Mouse (Mus musculus) MEL (cell line): ENCODE data around the gene Rex1bd. TPM values are rescaled to one million over a fixed set of nuclear protein-coding genes. Genes with fewer than 3 reads are reported as not detected.

Experiments used
- DNase-seq: peaks from one replicate; pipeline ENCODE4 v3.0.0; 2011; ENCODE audit warnings: low read depth, low spot score
- H3K27ac ChIP-seq: 2 replicates; pipeline ENCODE4 v1.5.1; 2012; ENCODE audit warnings: low read depth, mild to moderate bottlenecking, control low read depth, low read length, moderate library complexity; ENCODE audit not compliant: control insufficient read depth
- H3K27me3 ChIP-seq, 2 experiments: fragments of 150-350 bp in 1 of 2; sonication (generic) in 1 of 2; 2 replicates each; pipeline ENCODE4 v1.6.1; 2012; ENCODE audit warnings: low read length in 2 of 2, mild to moderate bottlenecking in 2 of 2, improper control_type of control experiment in 1 of 2, moderate library complexity in 1 of 2; ENCODE audit not compliant: insufficient read depth in 2 of 2, control insufficient read depth in 1 of 2
- H3K36me3 ChIP-seq, 2 experiments: 2 replicates each; pipeline ENCODE4 v1.6.1; 2012 to 2014; ENCODE audit warnings: low read length in 2 of 2, improper control_type of control experiment in 1 of 2, inconsistent platforms in 1 of 2, mild to moderate bottlenecking in 1 of 2; ENCODE audit not compliant: insufficient read depth in 2 of 2, control insufficient read depth in 1 of 2
- H3K4me1 ChIP-seq, 2 experiments: fragments of 150-350 bp in 1 of 2; sonication (generic) in 1 of 2; 2 replicates each; pipeline ENCODE4 v1.6.1; 2012; ENCODE audit warnings: low read length in 2 of 2, improper control_type of control experiment in 1 of 2, mild to moderate bottlenecking in 1 of 2; ENCODE audit not compliant: insufficient read depth in 2 of 2, control insufficient read depth in 1 of 2
- H3K4me3 ChIP-seq, 2 experiments: fragments of 150-350 bp in 1 of 2; sonication (generic) in 1 of 2; 2 replicates each; pipeline ENCODE4 v1.5.1; 2012; ENCODE audit warnings: low read depth in 2 of 2, low read length in 2 of 2, mild to moderate bottlenecking in 2 of 2, moderate library complexity in 2 of 2, control low read depth in 1 of 2, improper control_type of control experiment in 1 of 2; ENCODE audit not compliant: control insufficient read depth in 1 of 2, insufficient read depth in 1 of 2
- H3K79me2 ChIP-seq: 2 replicates; pipeline ENCODE4 v1.6.1; 2012; ENCODE audit warnings: mild to moderate bottlenecking, low read length, moderate library complexity; ENCODE audit not compliant: control insufficient read depth, poor library complexity, insufficient read depth
- H3K9ac ChIP-seq: 2 replicates; pipeline ENCODE4 v1.6.1; 2012; ENCODE audit warnings: low read depth, mild to moderate bottlenecking, control low read depth, low read length, moderate library complexity; ENCODE audit not compliant: control insufficient read depth, poor library complexity, severe bottlenecking
- H3K9me3 ChIP-seq: fragments of 150-350 bp; sonication (generic); replicated peaks from 2 replicates; pipeline ENCODE4 v1.6.1; 2012; ENCODE audit warnings: mild to moderate bottlenecking, low read length, improper control_type of control experiment, moderate library complexity; ENCODE audit not compliant: insufficient read depth
- CTCF ChIP-seq, 3 experiments: IDR thresholded peaks in 2 of 3; conservative IDR thresholded peaks in 1 of 3; 2 replicates each; pipeline ENCODE4 v1.5.1; 2011 to 2012; ENCODE audit warnings: low read length in 3 of 3, low read depth in 2 of 3, mild to moderate bottlenecking in 2 of 3, improper control_type of control experiment in 1 of 3, inconsistent platforms in 1 of 3, mixed read lengths in 1 of 3, moderate library complexity in 1 of 3; ENCODE audit not compliant: control insufficient read depth in 1 of 3, insufficient read depth in 1 of 3, poor library complexity in 1 of 3, severe bottlenecking in 1 of 3
- EP300 ChIP-seq, 2 experiments: IDR thresholded peaks; 2 replicates each; pipeline ENCODE4 v1.6.1; 2011; ENCODE audit warnings: improper control_type of control experiment in 2 of 2, low read length in 2 of 2, low read depth in 1 of 2, mild to moderate bottlenecking in 1 of 2
- GABPA ChIP-seq: IDR thresholded peaks from 2 replicates; pipeline ENCODE4 v1.6.1; 2012; ENCODE audit warnings: low read depth, mild to moderate bottlenecking, inconsistent platforms, low read length, improper control_type of control experiment, moderate library complexity
- MXI1 ChIP-seq: IDR thresholded peaks from 2 replicates; pipeline ENCODE4 v1.6.1; 2011; ENCODE audit warnings: mild to moderate bottlenecking, low read depth, low read length, improper control_type of control experiment
- MYC ChIP-seq: IDR thresholded peaks from 2 replicates; pipeline ENCODE4 v1.6.1; 2011; ENCODE audit warnings: low read depth, mild to moderate bottlenecking, low read length, improper control_type of control experiment, moderate library complexity
- NELFE ChIP-seq: IDR thresholded peaks from 2 replicates; pipeline ENCODE4 v1.6.1; 2011; ENCODE audit warnings: low read depth, low read length, improper control_type of control experiment
- POLR2AphosphoS2 ChIP-seq: IDR thresholded peaks from 2 replicates; pipeline ENCODE4 v1.6.1; 2011; ENCODE audit warnings: low read length, improper control_type of control experiment
- SIN3A ChIP-seq: IDR thresholded peaks from 2 replicates; pipeline ENCODE4 v1.6.1; 2012; ENCODE audit warnings: low read length, improper control_type of control experiment, inconsistent platforms
- TBP ChIP-seq: IDR thresholded peaks from 2 replicates; pipeline ENCODE4 v1.8.0; 2011; ENCODE audit warnings: low read depth, low read length, improper control_type of control experiment
- USF1 ChIP-seq: IDR thresholded peaks from 2 replicates; pipeline ENCODE4 v1.6.1; 2014; ENCODE audit warnings: low read depth, mild to moderate bottlenecking, inconsistent platforms, low read length, improper control_type of control experiment, moderate library complexity
- ZNF384 ChIP-seq: IDR thresholded peaks from 2 replicates; pipeline ENCODE4 v1.6.1; 2012; ENCODE audit warnings: low read depth, mild to moderate bottlenecking, inconsistent platforms, low read length, improper control_type of control experiment
- polyA plus RNA-seq, 2 experiments: library from polyadenylated mRNA; stranded (reverse) in 1 of 2; unstranded in 1 of 2; fragments of >175 nt in 1 of 2; fragments of >200 nt in 1 of 2; gene quantifications; 2 replicates each; pipeline versions ENCODE4 v1.2.1 to v1.2.4; 2012; ENCODE audit warnings: low replicate concordance in 2 of 2, low read depth in 1 of 2; ENCODE audit not compliant: insufficient read length in 2 of 2, insufficient read depth in 1 of 2, missing spikeins in 1 of 2
- total RNA-seq: library from RNA; depleted of rRNA; stranded (reverse); fragments of 300-350 nt; gene quantifications from 2 replicates; pipeline ENCODE4 v1.2.3, GENCODE M21; 2012

Gene Rex1bd
- total and polyA plus RNA-seq, 3 experiments = 145 to 204 TPM; not detected in 1

- H3K27ac ChIP-seq = no peak overlapping the region
- H3K9me3 ChIP-seq = no peaks in the 10 kb centered on the region
- H3K4me1 ChIP-seq = peaks cover 0 to 1% of the 10 kb centered on the region in 2 experiments; a peak in 1 of 4 replicates
- 0 out of 2 replicates have a peak, but pooled peaks cover 1% of the 10 kb centered on the region for H3K79me2 ChIP-seq
- H3K4me3 ChIP-seq = no peak overlapping the region
- no peaks in the 10 kb centered on the region for H3K27me3 ChIP-seq
- no peaks in the 10 kb centered on the region; a peak in 1 of 4 replicates for H3K36me3 ChIP-seq
- TF ChIP-seq MXI1 = no peak
- no peak for TF ChIP-seq MYC
- no peak for TF ChIP-seq NELFE
- TF ChIP-seq ZNF384 = no peak
- no peak for TF ChIP-seq TBP
- TF ChIP-seq CTCF (IDR thresholded peaks at IDR 0.05 in 2 of 3, conservative IDR thresholded peaks at IDR 0.05 in 1 of 3; ENCODE audit: control insufficient read depth in 1 of 3, insufficient read depth in 1 of 3, low read depth in 2 of 3, low read length in 3 of 3, poor library complexity in 1 of 3, severe bottlenecking in 1 of 3) = no peak
- DNase-seq = no peak
- no peak overlapping the region for H3K9ac ChIP-seq
These were observed 42.4 kb downstream of the Rex1bd start for GRCm38 (mm10) chr8:70464162-70464561.

GRCm38 (mm10) chr8:70463306-70463705, 43.2 kb downstream of the Rex1bd start:
- no peaks in the 10 kb centered on the region for H3K27me3 ChIP-seq
- H3K4me3 ChIP-seq = no peak overlapping the region
- no peaks in the 10 kb centered on the region; a peak in 1 of 4 replicates for H3K36me3 ChIP-seq
- H3K79me2 ChIP-seq = no peaks in the 10 kb centered on the region
- H3K9me3 ChIP-seq = no peaks in the 10 kb centered on the region
- H3K9ac ChIP-seq = no peak overlapping the region
- no peak for DNase-seq
- H3K27ac ChIP-seq = no peak overlapping the region
- no peaks in the 10 kb centered on the region for H3K4me1 ChIP-seq
- TF ChIP-seq SIN3A (no peak), ZNF384 (no peak), USF1 (no peak), NELFE (no peak)

- Histone ChIP-seq H3K27me3 (no peaks in the 10 kb centered on the region), H3K79me2 (no peaks in the 10 kb centered on the region), H3K27ac (no peak overlapping the region), H3K4me1 (no peaks in the 10 kb centered on the region), H3K9me3 (no peaks in the 10 kb centered on the region), H3K4me3 (no peak overlapping the region), H3K9ac (no peak overlapping the region), H3K36me3 (no peaks in the 10 kb centered on the region; a peak in 1 of 4 replicates)
- no peak for DNase-seq
- TF ChIP-seq POLR2AphosphoS2 (no peak), EP300 (IDR thresholded peaks at IDR 0.05; ENCODE audit: low read depth in 1 of 2, low read length in 2 of 2) (no peak), GABPA (no peak)
These were observed 44.1 kb downstream of the Rex1bd start for GRCm38 (mm10) chr8:70462516-70462813.
